Mouse (Mus musculus): Measurements from ENCODE around the gene Tead3.

GRCm38 (mm10) chr17:28290262-28290661 lies 60.4 kb downstream of the Tead3 start:
- TF ChIP-seq POLR2AphosphoS5 (IDR thresholded peaks at IDR 0.05; ENCODE audit: insufficient replicate concordance, low read depth, low read length) (no peak), CTCF (IDR thresholded peaks at IDR 0.05; ENCODE audit: low read depth, low read length) (no peak), TAL1 (conservative IDR thresholded peaks at IDR 0.05; ENCODE audit: low read depth, low read length) (no peak), GATA1 (IDR thresholded peaks at IDR 0.05; ENCODE audit: borderline replicate concordance, low read length) (no peak)
